Mouse (Mus musculus) myocyte (in vitro differentiated cells): ENCODE data around the gene Rhag.

Source experiments
- E2F4 ChIP-seq: IDR thresholded peaks from one replicate; pipeline ENCODE4 v1.6.1; 2011; ENCODE audit warnings: mild to moderate bottlenecking, control low read depth, moderate library complexity; ENCODE audit not compliant: insufficient read depth
- MAX ChIP-seq: IDR thresholded peaks from one replicate; pipeline ENCODE4 v1.6.1; 2011; ENCODE audit warnings: low read depth, mild to moderate bottlenecking, control low read depth
- POLR2A ChIP-seq: IDR thresholded peaks from one replicate; pipeline ENCODE4 v1.6.1; 2011; ENCODE audit warnings: low read depth, mild to moderate bottlenecking, control low read depth, moderate library complexity; ENCODE audit not compliant: insufficient read length
- POLR2AphosphoS2 ChIP-seq: IDR thresholded peaks from one replicate; pipeline ENCODE4 v1.6.1; 2011; ENCODE audit warnings: low read depth, control low read depth; ENCODE audit not compliant: insufficient read length
- SRF ChIP-seq: IDR thresholded peaks from one replicate; pipeline ENCODE4 v1.6.1; 2011; ENCODE audit warnings: low read depth; ENCODE audit not compliant: control insufficient read depth, insufficient read length
- TCF12 ChIP-seq: IDR thresholded peaks from one replicate; pipeline ENCODE4 v1.6.1; 2011; ENCODE audit warnings: mild to moderate bottlenecking, control low read depth; ENCODE audit not compliant: poor library complexity, insufficient read depth, severe bottlenecking
- USF1 ChIP-seq: IDR thresholded peaks from one replicate; pipeline ENCODE4 v1.6.1; 2011; ENCODE audit warnings: low read depth, mild to moderate bottlenecking, control low read depth, moderate library complexity

- TF ChIP-seq POLR2AphosphoS2: no peak
- no peak for TF ChIP-seq POLR2A
- no peak for TF ChIP-seq E2F4
- no peak for TF ChIP-seq MAX
- no peak for TF ChIP-seq SRF
- no peak for TF ChIP-seq TCF12
- TF ChIP-seq USF1: no peak
These were observed 10.6 kb downstream of the Rhag start for GRCm38 (mm10) chr17:40821477-40821876.
